Mouse (Mus musculus): ENCODE measurements at regions not wholly inside any gene's neighbourhood (a gene's known extent, or its start where the extent isn't known, plus 50 kb on each side); places are given as distances from the start of the nearest gene placed in this dataset.

- TF ChIP-seq UBTF (IDR thresholded peaks at IDR 0.05; ENCODE audit: low read depth, low read length) (no peak), CHD2 (IDR thresholded peaks at IDR 0.05; ENCODE audit: low read length) (no peak), TBP (conservative IDR thresholded peaks at IDR 0.05; ENCODE audit: low read depth, low read length) (no peak)
Observed at GRCm38 (mm10) chr3:35392657-35393056, 361.2 kb upstream of the Atp11b start.

Data from CH12.LX (cell line).